Mouse (Mus musculus): ENCODE measurements around the gene Pex6.

DNA sequence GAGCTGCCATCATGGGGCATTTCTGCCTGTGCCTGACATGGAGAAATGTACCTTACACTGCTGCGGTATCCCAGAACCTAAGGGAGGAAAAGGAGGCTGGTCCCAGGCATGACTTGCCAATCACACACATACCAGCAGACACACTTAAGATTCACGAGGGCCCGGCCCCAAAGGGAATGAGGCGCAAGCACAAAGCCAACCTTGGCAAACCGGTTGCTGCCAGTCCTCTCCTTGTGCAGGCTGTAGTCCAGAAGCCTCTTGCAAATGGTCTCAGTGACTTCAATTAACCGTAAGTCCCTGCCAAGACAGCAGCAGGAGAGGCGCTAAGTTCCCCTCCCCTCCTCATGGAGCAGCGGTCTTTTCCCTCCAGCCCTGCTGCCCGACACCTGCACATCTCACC, 31.7 kb downstream of the Pex6 start:
- TF ChIP-seq CTCF (IDR thresholded peaks at IDR 0.05; ENCODE audit: low read depth) (no peak), EP300 (IDR thresholded peaks at IDR 0.05; ENCODE audit: low read depth) (no peak)
